Comparison of ENCODE assay signal across 8 mouse cellular contexts in the genomic region with DNA sequence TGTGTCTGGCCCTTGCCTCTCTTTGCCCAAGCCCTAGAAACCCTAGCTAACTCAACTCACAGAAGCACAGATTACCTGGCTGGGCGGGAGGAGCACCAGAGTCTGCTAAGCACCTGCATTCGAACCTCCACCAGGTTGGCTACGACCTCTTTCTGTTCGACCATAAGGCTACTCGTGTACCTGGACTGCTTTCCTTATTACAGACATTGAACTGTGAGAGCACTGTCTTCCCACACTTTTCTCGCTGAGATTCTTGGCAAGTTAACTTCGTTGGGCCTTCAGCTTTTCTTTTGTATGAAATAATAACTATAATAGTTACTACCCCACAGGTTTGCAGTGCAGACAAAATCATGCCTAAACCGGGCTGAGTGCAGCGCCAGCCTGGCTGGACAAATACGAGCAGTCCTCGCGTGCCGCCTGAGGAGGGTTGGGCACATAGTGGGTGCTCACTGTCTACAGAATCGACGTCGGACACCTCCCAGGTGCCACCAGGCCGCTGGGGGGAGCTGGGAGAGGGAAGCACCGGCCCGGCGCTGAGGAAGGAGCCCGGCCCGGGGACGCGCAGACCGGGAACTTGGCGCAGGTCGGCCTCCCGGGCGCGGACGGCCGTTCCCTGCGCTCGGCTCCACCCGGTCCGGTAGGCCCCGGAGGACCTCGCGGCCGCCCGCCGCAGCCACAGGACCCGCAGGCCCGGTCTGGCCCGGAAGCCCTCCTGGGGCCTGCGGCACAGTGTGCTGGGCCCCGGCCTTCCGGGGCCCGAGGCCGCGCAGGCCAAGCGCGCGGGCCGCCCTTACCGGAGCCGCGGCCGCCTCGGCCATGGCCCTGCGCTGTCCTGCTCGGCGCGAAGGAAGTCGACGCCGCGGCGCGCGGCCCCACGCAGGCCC. TPM values are rescaled to one million over a fixed set of nuclear protein-coding genes. Genes with fewer than 3 reads are reported as not detected.
DNase-seq lines count a peak whose midpoint lies in the region; ATAC-seq lines count a peak whose summit lies in the region.

No protein-coding gene starts in this region.

- WGBS in embryonic facial prominence, embryonic 12.5 days, result 2% methylated on average over 72 of the region's 72 CpGs
- 2% methylated on average over 67 of the region's 72 CpGs for WGBS in limb, embryonic 15.5 days
- 3% methylated on average over 55 of the region's 72 CpGs for WGBS in midbrain, embryonic 16.5 days

- peak; percentile 82 for ATAC-seq in embryonic facial prominence, embryonic 12.5 days (ENCODE audit: insufficient number of reproducible peaks, insufficient read depth, low FRiP score, low TSS enrichment)
- peak; percentile 85 for ATAC-seq in limb, embryonic 15.5 days (ENCODE audit: insufficient number of reproducible peaks, low FRiP score, low TSS enrichment, low read depth)
- ATAC-seq in midbrain, embryonic 16.5 days, result peak; percentile 89

- H3K9me3 ChIP-seq in embryonic facial prominence, embryonic 12.5 days, result no peaks in the 10 kb centered on the region
- H3K9me3 ChIP-seq in limb, embryonic 15.5 days, result no peaks in the 10 kb centered on the region
- H3K9me3 ChIP-seq in midbrain, embryonic 16.5 days (replicated peaks; ENCODE audit: control insufficient read depth, low read length, poor library complexity, severe bottlenecking), result no peaks in the 10 kb centered on the region

- no peaks in the 10 kb centered on the region for H3K27me3 ChIP-seq in embryonic facial prominence, embryonic 12.5 days
- no peaks in the 10 kb centered on the region for H3K27me3 ChIP-seq in limb, embryonic 15.5 days
- H3K27me3 ChIP-seq in midbrain, embryonic 16.5 days (ENCODE audit: control insufficient read depth, insufficient read depth, low read depth, low read length), result no peaks in the 10 kb centered on the region

- H3K27ac ChIP-seq in embryonic facial prominence, embryonic 12.5 days, result peak overlapping the region; percentile 93
- H3K27ac ChIP-seq in limb, embryonic 15.5 days, result peak overlapping the region; percentile 91
- peak overlapping the region; percentile 89 for H3K27ac ChIP-seq in midbrain, embryonic 16.5 days (ENCODE audit: low read length)

- H3K4me2 ChIP-seq in embryonic facial prominence, embryonic 12.5 days (replicated peaks), result peak overlapping the region; percentile 58
- H3K4me2 ChIP-seq in limb, embryonic 15.5 days, result peak overlapping the region; percentile 65
- H3K4me2 ChIP-seq in midbrain, embryonic 16.5 days (ENCODE audit: low read length), result peak overlapping the region; percentile 79

- H3K36me3 ChIP-seq in embryonic facial prominence, embryonic 12.5 days, result peaks cover 30% of the 10 kb centered on the region
- peaks cover 34% of the 10 kb centered on the region for H3K36me3 ChIP-seq in limb, embryonic 15.5 days
- peaks cover 17% of the 10 kb centered on the region for H3K36me3 ChIP-seq in midbrain, embryonic 16.5 days (ENCODE audit: control insufficient read depth, insufficient read depth, low read length)

- peaks cover 10% of the 10 kb centered on the region for H3K4me1 ChIP-seq in embryonic facial prominence, embryonic 12.5 days
- H3K4me1 ChIP-seq in limb, embryonic 15.5 days, result peaks cover 11% of the 10 kb centered on the region
- H3K4me1 ChIP-seq in midbrain, embryonic 16.5 days (ENCODE audit: control insufficient read depth, insufficient read depth, low read length), result peaks cover 10% of the 10 kb centered on the region

- peak overlapping the region; percentile 90 for H3K4me3 ChIP-seq in embryonic facial prominence, embryonic 12.5 days
- H3K4me3 ChIP-seq in limb, embryonic 15.5 days, result peak overlapping the region; percentile 87
- H3K4me3 ChIP-seq in midbrain, embryonic 16.5 days (ENCODE audit: low read depth, low read length), result peak overlapping the region; percentile 81

- H3K9ac ChIP-seq in embryonic facial prominence, embryonic 12.5 days, result peak overlapping the region; percentile 98
- H3K9ac ChIP-seq in limb, embryonic 15.5 days, result peak overlapping the region; percentile 95
- H3K9ac ChIP-seq in midbrain, embryonic 16.5 days (ENCODE audit: low read depth, low read length), result peak overlapping the region; percentile 95

- peak; percentile 82 for DNase-seq in 3134 (ENCODE audit: extremely low read depth, insufficient read length, low spot score)
- DNase-seq in adrenal gland, postnatal 10 days, result peak; percentile 77
- DNase-seq in heart, adult 18-20 months, result peak; percentile 68 to 71
- peak; percentile 80 for DNase-seq in kidney, adult 18-20 months
- DNase-seq in spleen, adult 18-20 months, result peak; percentile 69 to 75

RNA-seq across cellular contexts. Expression of gene Zfp746, which starts 0.6 kb away (rescaled TPM):
- total RNA-seq in adrenal gland, postnatal 10 days (2021), result 10 to 100 TPM; 22.6 to 26.4 TPM
- polyA plus RNA-seq in embryonic facial prominence, embryonic 12.5 days (2016; fragmentation: Nextera tagmentation; extraction: Ambion mirVana), result 33.6 and 33.9 TPM in 2 replicates
- total RNA-seq in heart, adult 18-20 months (2021), result 10 to 100 TPM in 1 of 2 experiments, 1 to 10 TPM in 1; 7.6 to 10.4 TPM
- 18.9 and 19.2 TPM in 2 replicates for polyA plus RNA-seq in limb, embryonic 15.5 days (2015; fragmentation: Nextera tagmentation; extraction: Ambion mirVana)
- 16.9 and 18.0 TPM in 2 replicates for polyA plus RNA-seq in midbrain, embryonic 16.5 days (2015; fragmentation: Nextera tagmentation; extraction: Ambion mirVana)

RNA-seq across cellular contexts. Expression of gene Zfp777, which starts 37.1 kb away (rescaled TPM):
- 10 to 100 TPM; 25.2 to 33.8 TPM for total RNA-seq in adrenal gland, postnatal 10 days (2021)
- 11.0 and 11.7 TPM in 2 replicates for polyA plus RNA-seq in embryonic facial prominence, embryonic 12.5 days (2016; fragmentation: Nextera tagmentation; extraction: Ambion mirVana)
- total RNA-seq in heart, adult 18-20 months (2021), result 10 to 100 TPM; 12.7 to 13.9 TPM
- 7.1 and 8.0 TPM in 2 replicates for polyA plus RNA-seq in limb, embryonic 15.5 days (2015; fragmentation: Nextera tagmentation; extraction: Ambion mirVana)
- polyA plus RNA-seq in midbrain, embryonic 16.5 days (2015; fragmentation: Nextera tagmentation; extraction: Ambion mirVana), result 14.1 TPM in 2 replicates

Comparison
In these comparisons a context has a peak if more than half of its experiments do, and no peak if none do; other contexts are left out.
1. Peak in every context shown above with its lines: DNase-seq, ATAC-seq, H3K4me3 ChIP-seq and H3K27ac ChIP-seq.